8 mouse cellular contexts compared by ENCODE assay signal in the genomic region with DNA sequence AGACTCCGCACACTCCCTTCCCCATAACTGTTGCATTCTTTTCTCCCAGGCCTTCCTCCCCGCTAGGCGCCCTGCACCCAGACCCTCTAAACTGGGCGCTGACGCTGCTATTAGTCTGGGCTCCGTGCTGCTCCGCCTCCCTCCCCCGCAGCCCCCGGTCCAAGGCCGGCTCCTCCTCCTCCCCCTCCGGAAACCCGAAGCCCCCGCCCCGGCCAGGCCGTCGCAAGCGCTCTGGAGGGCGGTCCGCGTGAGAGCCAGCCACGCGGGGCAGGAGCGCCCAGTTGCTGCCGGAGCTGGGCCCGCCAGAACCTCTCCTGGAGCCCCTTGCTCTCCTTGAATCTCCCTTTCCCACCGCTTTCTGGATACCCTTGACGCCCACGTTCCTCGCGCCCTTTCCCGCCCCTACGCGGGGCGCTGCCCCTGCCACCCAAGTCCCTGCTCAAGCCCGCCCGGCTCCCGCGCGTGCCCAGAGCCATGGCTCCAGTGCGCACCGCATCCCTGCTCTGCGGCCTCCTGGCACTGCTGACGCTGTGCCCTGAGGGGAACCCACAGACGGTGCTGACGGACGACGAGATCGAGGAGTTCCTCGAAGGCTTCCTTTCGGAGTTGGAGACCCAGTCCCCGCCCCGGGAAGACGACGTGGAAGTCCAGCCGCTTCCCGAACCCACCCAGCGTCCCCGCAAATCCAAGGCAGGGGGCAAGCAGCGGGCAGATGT. TPM values are rescaled to one million over a fixed set of nuclear protein-coding genes. Genes with fewer than 3 reads are reported as not detected.
DNase-seq lines count a peak whose midpoint lies in the region; ATAC-seq lines count a peak whose summit lies in the region.

A gene (plus strand): TSS at position 270 of the 716 bp plus-strand sequence.

- H3K27me3 ChIP-seq in embryonic facial prominence, embryonic 10.5 days (replicated peaks; ENCODE audit: low read depth, poor library complexity, severe bottlenecking): peaks cover 57% of the 10 kb centered on the region
- H3K27me3 ChIP-seq in heart, embryonic 10.5 days (ENCODE audit: insufficient read depth, poor library complexity, severe bottlenecking): peaks cover 41% of the 10 kb centered on the region
- peaks cover 27% of the 10 kb centered on the region for H3K27me3 ChIP-seq in liver, embryonic 16.5 days (ENCODE audit: control insufficient read depth, insufficient read depth, low read depth, low read length)

- DNase-seq in frontal cortex, adult 2 months (ENCODE audit: extremely low spot score in 1 of 2, low spot score in 1 of 2): no peak
- no peak for DNase-seq in frontal cortex, postnatal 25 days (ENCODE audit: low spot score in 2 of 2)
- DNase-seq in embryonic facial prominence, embryonic 10.5 days (ENCODE audit: low spot score): peak; percentile 75
- DNase-seq in heart, embryonic 10.5 days (ENCODE audit: low spot score): no peak
- peak; percentile 32 to 49 for DNase-seq in kidney, adult 8-10 months
- peak; percentile 84 for DNase-seq in ovary, adult 18-20 months (ENCODE audit: low spot score)
- no peak for DNase-seq in frontal cortex, postnatal 36 days (ENCODE audit: low spot score in 2 of 2)

- 4% methylated on average over 59 of the region's 59 CpGs for WGBS in embryonic facial prominence, embryonic 10.5 days
- under 1% methylated on average over 59 of the region's 59 CpGs for WGBS in heart, embryonic 10.5 days
- WGBS in liver, embryonic 16.5 days (ENCODE audit: insufficient replicate concordance): 3% methylated on average over 53 of the region's 59 CpGs

- peak within 1 kb of the TSS; percentile 27; the same call in 1 of the 2 replicates for H3K9ac ChIP-seq in liver, embryonic 16.5 days (ENCODE audit: low read depth, low read length)

- H3K4me2 ChIP-seq in liver, embryonic 16.5 days (ENCODE audit: low read depth, low read length): peak within 1 kb of the TSS; percentile 51

- H3K27ac ChIP-seq in embryonic facial prominence, embryonic 10.5 days (replicated peaks): peak within 1 kb of the TSS; percentile 73
- H3K27ac ChIP-seq in heart, embryonic 10.5 days: peak within 1 kb of the TSS; percentile 89
- H3K27ac ChIP-seq in liver, embryonic 16.5 days (ENCODE audit: low read length): no peak within 1 kb of the TSS

- peaks cover 5% of the 10 kb centered on the region; the same call in 1 of the 2 replicates for H3K36me3 ChIP-seq in embryonic facial prominence, embryonic 10.5 days (replicated peaks)
- H3K36me3 ChIP-seq in heart, embryonic 10.5 days: peaks cover 27% of the 10 kb centered on the region
- H3K36me3 ChIP-seq in liver, embryonic 16.5 days (ENCODE audit: control insufficient read depth, insufficient read depth): no peaks in the 10 kb centered on the region

- H3K4me1 ChIP-seq in embryonic facial prominence, embryonic 10.5 days: peaks cover 24% of the 10 kb centered on the region
- peaks cover 36% of the 10 kb centered on the region for H3K4me1 ChIP-seq in heart, embryonic 10.5 days
- no peaks in the 10 kb centered on the region for H3K4me1 ChIP-seq in liver, embryonic 16.5 days (ENCODE audit: control insufficient read depth, low read depth, low read length)

- peak within 1 kb of the TSS; percentile 60 for H3K4me3 ChIP-seq in embryonic facial prominence, embryonic 10.5 days
- H3K4me3 ChIP-seq in heart, embryonic 10.5 days: peak within 1 kb of the TSS; percentile 69
- H3K4me3 ChIP-seq in liver, embryonic 16.5 days (ENCODE audit: low read depth, low read length): peak within 1 kb of the TSS; percentile 35

- no peaks in the 10 kb centered on the region for H3K9me3 ChIP-seq in embryonic facial prominence, embryonic 10.5 days
- H3K9me3 ChIP-seq in heart, embryonic 10.5 days: no peaks in the 10 kb centered on the region
- no peaks in the 10 kb centered on the region for H3K9me3 ChIP-seq in liver, embryonic 16.5 days (replicated peaks; ENCODE audit: control insufficient read depth, low read length)

- peak; percentile 66 for ATAC-seq in liver, embryonic 16.5 days (ENCODE audit: low read depth)

RNA-seq across cellular contexts. Expression of the gene that starts here (rescaled TPM):
- polyA plus RNA-seq in frontal cortex, adult 2 months (2012; rRNA removed): 15.8 and 20.3 TPM in 2 replicates
- polyA plus RNA-seq in embryonic facial prominence, embryonic 10.5 days (2016; fragmentation: Nextera tagmentation; extraction: Ambion mirVana): 9.0 TPM in 2 replicates
- 22.4 and 25.7 TPM in 2 replicates for polyA plus RNA-seq in heart, embryonic 10.5 days (2016; fragmentation: Nextera tagmentation; extraction: Ambion mirVana)
- 8.3 and 9.7 TPM in 2 replicates for polyA plus RNA-seq in liver, embryonic 16.5 days (2015; fragmentation: Nextera tagmentation; extraction: Ambion mirVana)

Comparison
In these comparisons a context has a peak if more than half of its experiments do, and no peak if none do; other contexts are left out.
1. DNase-seq: peak in embryonic facial prominence, embryonic 10.5 days (single experiment), kidney, adult 8-10 months (2 of 2) and ovary, adult 18-20 months (single experiment); none in frontal cortex, adult 2 months (0 of 2), frontal cortex, postnatal 25 days (0 of 2), heart, embryonic 10.5 days (single experiment) and frontal cortex, postnatal 36 days (0 of 2).
2. Peak in every context shown above with its lines, with median percentiles within 50 percentile points of each other: H3K4me3 ChIP-seq.